Mouse (Mus musculus) thymus, adult 18-20 months (tissue): Measurements from ENCODE around the gene Sgta.
A peak's percentile ranks its signal among the peaks of the same experiment; 100 is the strongest.
"Not testable (repeated sequence)": the region's sequence is repeated elsewhere in the genome, so short reads cannot be mapped to it uniquely, and the experiment has no call there.

Experiments
- DNase-seq, 2 experiments: peaks; one replicate each; pipeline ENCODE4 v3.0.0; 2022; ENCODE audit warnings: mixed read lengths in 2 of 2

The Sgta gene

GRCm38 (mm10) chr10:81059603-81060543 is at the start of gene Sgta:
Gene Sgta (minus strand): TSS chr10:81060181.
- peak; percentile 93 to 98 for DNase-seq

GRCm38 (mm10) chr10:81106113-81106721 is 46.2 kb upstream of the Sgta start:
- DNase-seq, result peak; percentile 73 to 78

DNA sequence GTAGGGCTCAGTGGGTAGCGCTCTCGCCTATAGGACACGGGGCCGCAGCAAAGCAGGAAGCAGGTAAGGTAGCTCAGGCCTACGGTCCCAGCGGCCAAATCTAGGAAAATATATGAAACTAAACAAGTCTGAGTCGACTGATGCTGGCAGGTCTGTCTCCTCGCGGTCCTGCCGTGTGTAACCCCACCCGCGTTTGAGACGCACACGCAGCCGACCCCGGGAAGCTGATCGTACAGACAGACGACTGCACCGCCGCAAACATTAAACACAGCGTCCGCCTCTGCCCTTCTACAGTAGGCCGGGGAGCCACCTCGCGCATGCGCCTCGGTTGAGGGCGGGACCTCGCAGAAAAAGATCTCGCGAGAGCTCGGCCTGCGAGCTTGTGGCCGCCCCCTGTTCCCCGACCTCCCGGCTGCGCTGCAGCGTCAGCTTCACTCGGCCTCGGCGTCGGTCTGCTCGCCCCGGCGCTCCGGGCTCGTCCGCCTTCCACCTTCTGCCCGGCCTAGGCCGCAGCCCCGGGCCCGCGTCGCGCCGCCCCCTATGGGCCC is 45.7 kb upstream of the Sgta start, which contains the start of gene Map2k2:
Gene Map2k2 (plus strand): TSS at position 351 of the 548 bp plus-strand sequence.
- DNase-seq, result peak; percentile 95 to 96

DNA sequence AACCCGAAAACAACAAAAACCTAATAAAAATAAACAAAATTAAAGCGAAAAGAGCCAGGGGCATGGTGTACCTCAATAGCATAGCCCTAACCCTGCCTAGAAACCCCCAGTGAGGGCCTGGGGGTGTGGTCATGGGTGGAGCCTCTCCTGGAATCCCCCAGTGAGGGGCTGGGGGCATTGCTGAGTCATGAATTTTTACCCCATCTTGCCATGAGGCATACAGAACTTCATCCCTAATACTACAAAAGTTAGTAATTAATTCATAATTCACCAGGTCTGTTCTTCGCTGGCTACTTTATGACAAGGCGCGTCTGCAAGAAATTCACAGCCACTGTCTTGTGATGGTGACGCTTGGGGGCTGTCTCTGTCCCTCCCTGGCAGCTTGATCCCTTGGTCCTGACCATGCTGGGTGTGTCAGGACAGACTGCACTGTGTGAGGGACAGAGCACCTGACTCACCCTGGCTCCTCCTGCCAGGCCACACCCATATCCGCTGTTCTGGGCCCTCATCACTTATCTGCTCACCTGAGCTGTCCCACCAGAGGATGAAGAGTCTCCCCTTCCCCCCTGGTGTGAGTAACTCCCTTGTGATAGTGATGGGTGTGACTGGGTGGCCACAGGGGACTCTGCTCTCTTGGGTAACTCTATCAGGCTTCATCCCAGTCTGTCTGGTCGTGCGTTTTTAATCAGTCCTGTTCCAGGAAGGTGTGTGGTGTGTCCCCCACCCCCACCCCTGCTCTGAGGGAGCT is 35.1 kb upstream of the Sgta start:
- no peak for DNase-seq

- DNase-seq, result no peak
Observed at GRCm38 (mm10) chr10:81092465-81093250, 32.7 kb upstream of the Sgta start.

GRCm38 (mm10) chr10:81090621-81091020 is 30.6 kb upstream of the Sgta start:
- DNase-seq, result no peak

GRCm38 (mm10) chr10:81089216-81089615 is 29.2 kb upstream of the Sgta start:
- DNase-seq, result no peak

- DNase-seq, result no peak
Observed at GRCm38 (mm10) chr10:81087021-81087420, 27.0 kb upstream of the Sgta start.

GRCm38 (mm10) chr10:81082168-81082960 is 22.4 kb upstream of the Sgta start:
- peak; percentile 30 to 37 for DNase-seq

DNA sequence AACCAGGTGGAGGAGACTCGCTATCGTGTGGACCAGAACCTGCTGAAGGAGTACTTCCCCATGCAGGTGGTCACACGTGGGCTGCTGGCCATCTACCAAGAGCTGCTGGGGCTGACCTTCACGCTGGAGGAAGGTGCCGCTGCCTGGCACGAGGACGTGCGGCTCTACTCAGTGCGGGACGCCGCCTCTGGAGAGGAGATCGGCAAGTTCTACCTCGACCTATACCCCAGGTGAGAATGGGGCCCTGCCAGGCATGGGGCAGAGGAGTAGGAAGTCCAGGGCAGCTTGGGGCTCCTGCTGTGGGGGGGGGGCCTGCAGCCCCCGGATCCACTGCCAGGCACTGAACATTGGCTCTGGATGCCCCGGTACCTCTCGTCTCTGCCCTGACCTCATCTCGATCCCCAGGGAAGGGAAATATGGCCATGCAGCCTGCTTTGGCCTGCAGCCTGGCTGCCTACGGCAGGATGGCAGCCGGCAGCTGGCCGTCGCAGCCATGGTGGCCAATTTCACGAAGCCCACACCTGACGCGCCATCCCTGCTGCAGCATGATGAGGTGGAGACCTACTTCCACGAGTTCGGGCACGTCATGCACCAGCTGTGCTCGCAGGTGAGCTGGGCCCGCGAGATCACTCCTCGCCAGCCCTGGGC is 20.2 kb upstream of the Sgta start:
- no peak for DNase-seq

GRCm38 (mm10) chr10:81077916-81078315 is 17.9 kb upstream of the Sgta start:
- no peak for DNase-seq

DNA sequence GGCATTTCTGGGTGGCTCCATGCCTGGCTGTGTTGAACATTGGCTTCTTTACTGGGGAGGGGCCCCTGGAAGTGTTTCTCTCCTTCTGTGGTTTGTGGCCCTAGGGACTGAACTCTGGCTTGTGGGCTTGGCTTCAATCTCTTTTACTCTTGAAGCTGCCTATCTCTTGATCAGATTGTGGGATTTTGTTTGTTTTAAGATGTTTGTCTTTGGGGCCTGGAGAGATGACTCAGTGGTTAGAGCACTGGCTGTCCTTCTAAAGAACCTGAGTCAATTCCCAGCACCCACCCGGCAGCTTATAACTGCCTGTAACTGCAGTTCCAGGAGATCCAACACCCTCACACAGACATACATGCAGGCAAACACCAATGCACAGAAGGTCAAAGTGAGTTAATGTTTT is 16.4 kb upstream of the Sgta start:
- no peak for DNase-seq

DNA sequence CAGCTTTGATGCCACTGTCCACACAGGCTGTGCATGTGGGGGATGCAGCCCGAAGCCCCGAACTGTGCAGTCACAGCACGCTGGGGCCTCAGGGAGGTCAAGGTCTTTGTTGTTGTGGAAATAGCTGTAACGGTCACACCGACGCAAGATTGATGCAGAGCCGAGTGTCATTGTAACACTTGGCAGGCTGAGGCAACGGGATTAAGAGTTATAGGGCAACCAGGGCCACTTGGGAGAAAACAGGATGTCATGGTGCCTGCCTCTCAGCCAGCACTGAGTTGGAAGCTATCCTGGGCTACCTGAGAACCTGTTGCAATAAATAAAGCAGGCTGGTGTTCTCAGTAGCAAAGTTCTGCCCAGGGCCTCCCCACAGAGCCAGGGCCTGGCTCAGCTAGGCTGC is 15.8 kb upstream of the Sgta start:
- DNase-seq, result no peak

- DNase-seq, result no peak
Observed at GRCm38 (mm10) chr10:81073464-81073863, 13.5 kb upstream of the Sgta start.

GRCm38 (mm10) chr10:81072290-81072689 is 12.3 kb upstream of the Sgta start:
- DNase-seq, result no peak

- peak; percentile 97 to 98 for DNase-seq
Observed at GRCm38 (mm10) chr10:81069836-81070235, 9.9 kb upstream of the Sgta start, which contains the start of gene Thop1. Gene Thop1 (plus strand): TSS chr10:81070035.

GRCm38 (mm10) chr10:81068706-81069105 is 8.7 kb upstream of the Sgta start:
- DNase-seq, result no peak

DNA sequence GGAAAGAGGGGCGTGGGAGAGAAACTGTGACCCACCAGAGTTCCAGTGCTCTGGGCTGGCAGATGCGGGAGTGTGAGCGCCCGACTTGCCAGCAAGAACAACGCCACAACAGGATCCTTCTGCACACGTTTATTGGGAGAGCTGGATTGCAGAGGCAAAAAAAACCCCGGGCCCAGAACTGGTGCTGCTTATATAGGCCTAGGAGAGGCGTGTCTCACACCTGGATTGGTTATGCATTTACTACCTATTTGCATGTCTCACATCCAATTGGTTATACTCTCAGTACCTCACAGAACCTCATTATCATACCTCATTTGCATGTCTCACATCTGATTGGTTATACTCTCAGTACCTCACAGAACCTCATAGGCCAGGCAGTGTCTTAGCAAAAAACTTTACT is 4.5 kb upstream of the Sgta start:
- not testable (repeated sequence) for DNase-seq

GRCm38 (mm10) chr10:81062710-81063109 is 2.7 kb upstream of the Sgta start:
- DNase-seq, result no peak

GRCm38 (mm10) chr10:81058896-81059295 is 1.1 kb downstream of the Sgta start:
- DNase-seq, result no peak
